Comparison of ENCODE assay signal across 12 mouse cellular contexts in genomic region chr7:75859771-75860196, GRCm38 (mm10). TPM values are rescaled to one million over a fixed set of nuclear protein-coding genes. Genes with fewer than 3 reads are reported as not detected.
DNase-seq lines count a peak whose midpoint lies in the region; TF ChIP-seq lines count a peak whose summit lies in the region.
"Had no signal": no experiment of that assay in that cellular context is flagged by ENCODE, and none has a peak within 500 bp of the region (broad histone marks: within the 10 kb centered on the region; RNA-seq: fewer than 3 reads in every experiment).

No protein-coding gene starts in this region.

- TF ChIP-seq POLR2A in bone marrow, adult 2 months (IDR thresholded peaks at IDR 0.05; ENCODE audit: borderline replicate concordance, control insufficient read depth, low read depth, low read length), result peak; percentile 17; the same call in 1 of the 2 replicates

- TF ChIP-seq CTCF in bone marrow, adult 2 months (IDR thresholded peaks at IDR 0.05; ENCODE audit: control insufficient read depth, insufficient read depth, low read length), result peak; percentile 18; the same call in 1 of the 2 replicates

- H3K4me3 ChIP-seq in bone marrow, adult 2 months (replicated peaks; ENCODE audit: control insufficient read depth, low read depth, low read length), result peak overlapping the region; percentile 29
- H3K4me3 ChIP-seq: lung, embryonic 15.5 days had no signal

- peak; percentile 57 for DNase-seq in left cerebral cortex, postnatal 4 days
- no peak for DNase-seq in left cerebral cortex, adult 9 months (ENCODE audit: low spot score in 2 of 2)
- peak; percentile 75 for DNase-seq in cerebellum, adult 9-11 months
- DNase-seq in induced T-regulatory cell, adult 2 months (ENCODE audit: low read depth), result peak; percentile 49
- no peak for DNase-seq in embryo, embryonic 9.5 days (ENCODE audit: extremely low spot score)
- no peak for DNase-seq in frontal cortex, postnatal 36 days (ENCODE audit: low spot score in 2 of 2)
- DNase-seq in left cerebral cortex, adult 8-10 months (ENCODE audit: low spot score in 2 of 2), result no peak
- DNase-seq: embryo, embryonic 11 days; layer of hippocampus, adult 9-11 months; thymus, postnatal 25 days had no signal

- H3K4me1 ChIP-seq in bone marrow, adult 2 months (ENCODE audit: control insufficient read depth, insufficient read depth, low read length), result peaks cover 4% of the 10 kb centered on the region

- WGBS in bone marrow, adult 2 months, result 57% methylated on average over 9 of the region's 9 CpGs

- H3K27ac ChIP-seq in bone marrow, adult 2 months (ENCODE audit: control insufficient read depth, insufficient read depth, low read depth, low read length, poor library complexity), result peak overlapping the region; percentile 85
- H3K27ac ChIP-seq: lung, embryonic 15.5 days had no signal

- intact Hi-C loops in left cerebral cortex, postnatal 4 days (cut with DNase I), result no loop called here

RNA-seq across cellular contexts. Expression of gene Klhl25, which starts 11.7 kb away (rescaled TPM):
- 10 to 100 TPM; 29.6 to 33.5 TPM for total RNA-seq in left cerebral cortex, postnatal 4 days (2021)
- polyA plus RNA-seq in bone marrow, adult 2 months (2011; ENCODE audit: insufficient read depth, insufficient read length, low replicate concordance, missing spikeins), result 17.1 and 24.2 TPM in 2 replicates
- 10 to 100 TPM in 3 of 4 experiments, 1 to 10 TPM in 1; 9.5 to 11.8 (median 11.0) TPM for total RNA-seq in left cerebral cortex, adult 8-10 months (2022)

Comparison
In these comparisons a context has a peak if more than half of its experiments do, and no peak if none do; other contexts are left out.
1. DNase-seq: peak in left cerebral cortex, postnatal 4 days (single experiment), cerebellum, adult 9-11 months (single experiment) and induced T-regulatory cell, adult 2 months (single experiment); none in left cerebral cortex, adult 9 months (0 of 2), embryo, embryonic 9.5 days (single experiment), frontal cortex, postnatal 36 days (0 of 2) and left cerebral cortex, adult 8-10 months (0 of 2).